13 mouse cellular contexts compared by ENCODE assay signal in genomic region chr13:69853425-69854043, GRCm38 (mm10).
"Had no signal": no experiment of that assay in that cellular context is flagged by ENCODE, and none has a peak within 500 bp of the region (broad histone marks: within the 10 kb centered on the region; RNA-seq: fewer than 3 reads in every experiment).

No protein-coding gene starts in this region.

- DNase-seq: kidney, postnatal 10 days; lung, adult 2 months; lung, postnatal 36 days; right cerebral cortex, postnatal 14 days; thymus, postnatal 4 days had no signal

- H3K4me3 ChIP-seq: left cerebral cortex, adult 2 months; limb, embryonic 10.5 days; liver, embryonic 15.5 days; midbrain, embryonic 12.5 days had no signal

- H3K36me3 ChIP-seq: limb, embryonic 10.5 days; liver, embryonic 15.5 days; midbrain, embryonic 12.5 days had no signal

- H3K27me3 ChIP-seq: liver, embryonic 15.5 days; midbrain, embryonic 12.5 days had no signal

- H3K27ac ChIP-seq: left cerebral cortex, adult 2 months; limb, embryonic 10.5 days; liver, embryonic 15.5 days; midbrain, embryonic 12.5 days; stomach, postnatal 0 days had no signal

- H3K4me1 ChIP-seq: limb, embryonic 10.5 days; liver, embryonic 15.5 days; midbrain, embryonic 12.5 days had no signal

- H3K9me3 ChIP-seq: limb, embryonic 10.5 days; liver, embryonic 15.5 days; midbrain, embryonic 12.5 days had no signal

- ATAC-seq: lung, postnatal 0 days; midbrain, embryonic 16.5 days had no signal

- H3K9ac ChIP-seq: liver, embryonic 15.5 days; midbrain, embryonic 12.5 days had no signal

- H3K4me2 ChIP-seq: liver, embryonic 11.5 days; liver, embryonic 15.5 days; midbrain, embryonic 12.5 days had no signal
